Mouse (Mus musculus) kidney, adult 2 months (tissue): ENCODE data around the gene Gm4881.

Source experiments
- CTCF ChIP-seq: fragments of 200-500 bp; conservative IDR thresholded peaks from 2 replicates; pipeline ENCODE4 v1.5.1; 2011; ENCODE audit warnings: low read depth, mild to moderate bottlenecking, control low read depth, low read length, moderate library complexity, mixed read lengths; ENCODE audit not compliant: insufficient read depth, insufficient read length
- POLR2A ChIP-seq: fragments of 200-500 bp; IDR thresholded peaks from one replicate; pipeline ENCODE4 v1.6.1; 2011; ENCODE audit warnings: low read depth, low read length, control low read depth

GRCm38 (mm10) chr7:24906551-24906950 lies 37.7 kb downstream of the Gm4881 start:
- TF ChIP-seq CTCF (no peak), POLR2A (no peak)
